Mouse (Mus musculus) ES-E14 (cell line): ENCODE results near the gene Ybey.

Experiments used
- CHD2 ChIP-seq: IDR thresholded peaks from 2 replicates; pipeline ENCODE4 v1.6.1; 2014; ENCODE audit warnings: mild to moderate bottlenecking, low read depth, low read length, inconsistent platforms
- ZC3H11A ChIP-seq: IDR thresholded peaks from 2 replicates; pipeline ENCODE4 v1.6.1; 2012; ENCODE audit warnings: low read depth, mild to moderate bottlenecking, inconsistent platforms, low read length, borderline replicate concordance
- ZNF384 ChIP-seq: IDR thresholded peaks from 2 replicates; pipeline ENCODE4 v1.6.1; 2012; ENCODE audit warnings: low read depth, low read length, inconsistent platforms

- TF ChIP-seq ZNF384: peak; percentile 89
- no peak for TF ChIP-seq CHD2
- TF ChIP-seq ZC3H11A: peak; percentile 30; the same call in 1 of the 2 replicates
These were observed 44.2 kb upstream of the Ybey start for GRCm38 (mm10) chr10:76512965-76513583.
